Mouse (Mus musculus) lung, embryonic 14.5 days (tissue): ENCODE measurements around the gene Gm20425. TPM values are rescaled to one million over a fixed set of nuclear protein-coding genes. Genes with fewer than 3 reads are reported as not detected.

ENCODE experiments used
- ATAC-seq: fragments of 200-750 bp; cut with Nextera tagmentation; 2 replicates; pipeline ENCODE4 v1.8.0; 2017; ENCODE audit warnings: mild to moderate bottlenecking, moderate TSS enrichment, moderate library complexity; ENCODE audit not compliant: insufficient read depth
- DNase-seq: peaks from one replicate; pipeline ENCODE4 v3.0.0-alpha.2; 2015
- H3K27ac ChIP-seq: fragments of 300-500 bp; sonication (generic); 2 replicates; pipeline ENCODE4 v1.5.1; 2014; ENCODE audit warnings: low read depth, mild to moderate bottlenecking, moderate library complexity
- H3K27me3 ChIP-seq: fragments of 300-500 bp; sonication (generic); 2 replicates; pipeline ENCODE4 v1.6.1; 2014; ENCODE audit warnings: low read length, control low read depth; ENCODE audit not compliant: insufficient read depth
- H3K36me3 ChIP-seq: fragments of 300-500 bp; sonication (generic); 2 replicates; pipeline ENCODE4 v1.6.1; 2014; ENCODE audit warnings: control low read depth; ENCODE audit not compliant: insufficient read depth
- H3K4me1 ChIP-seq: fragments of 300-500 bp; sonication (generic); 2 replicates; pipeline ENCODE4 v1.6.1; 2014; ENCODE audit warnings: antibody characterized with exemption, control low read depth; ENCODE audit not compliant: insufficient read depth
- H3K4me2 ChIP-seq: fragments of 300-500 bp; sonication (generic); 2 replicates; pipeline ENCODE4 v1.6.1; 2014; ENCODE audit warnings: mild to moderate bottlenecking
- H3K4me3 ChIP-seq: fragments of 300-500 bp; sonication (generic); 2 replicates; pipeline ENCODE4 v1.5.1; 2014; ENCODE audit warnings: low read depth, low read length
- H3K9ac ChIP-seq: fragments of 300-500 bp; sonication (generic); 2 replicates; pipeline ENCODE4 v1.6.1; 2014
- H3K9me3 ChIP-seq: fragments of 300-500 bp; sonication (generic); 2 replicates; pipeline ENCODE4 v1.6.1; 2016; ENCODE audit warnings: low read depth, low read length, control low read depth
- CTCF ChIP-seq: IDR thresholded peaks from 2 replicates; pipeline ENCODE4 v1.5.1; 2016; ENCODE audit warnings: antibody characterized with exemption, low read depth
- WGBS: fragments of 180-500 bp; shearing (Covaris S2); extraction: QIAGEN DNeasy Blood & Tissue Kit; methylation state at CpG from one replicate; pipeline ENCODE4 v1.1.7; 2014; 5-methylcytosine and 5-hydroxymethylcytosine counted together
- polyA plus RNA-seq: library from polyadenylated mRNA; unstranded; fragments of >200 nt; fragmentation: Nextera tagmentation; extraction: Ambion mirVana; gene quantifications from 2 replicates; pipeline ENCODE4 v1.2.1, GENCODE M21; 2014

The Gm20425 gene
- polyA plus RNA-seq = 3.4 TPM in 1 of 2 replicates, not detected in the other

GRCm38 (mm10) chr9:103230151-103230951 lies at the start of gene Gm20425, which contains the start of gene Trf:
TSS of gene Gm20425 (minus strand) at chr9:103230307.
TSS of gene Trf (minus strand) at chr9:103230444.
- Histone ChIP-seq H3K4me2 (peak within 1 kb of the TSS; percentile 44), H3K36me3 (no peaks in the 10 kb centered on the region), H3K27ac (0 out of 2 replicates have a peak within 1 kb of the TSS, but pooled peaks have one; percentile 26), H3K9me3 (no peaks in the 10 kb centered on the region), H3K9ac (peak within 1 kb of the TSS; percentile 31; the same call in 1 of the 2 replicates), H3K4me3 (no peak within 1 kb of the TSS), H3K27me3 (no peaks in the 10 kb centered on the region), H3K4me1 (no peaks in the 10 kb centered on the region)
- DNase-seq = peak; percentile 52
- ATAC-seq = peak; percentile 59
- 29% methylated on average over 29 of the region's 29 CpGs for WGBS
- TF ChIP-seq CTCF = no peak

- DNase-seq (no peak), ATAC-seq (no peak)
- TF ChIP-seq CTCF = no peak
- Histone ChIP-seq H3K9ac (no peak overlapping the region), H3K36me3 (no peaks in the 10 kb centered on the region), H3K27me3 (no peaks in the 10 kb centered on the region), H3K9me3 (no peaks in the 10 kb centered on the region), H3K4me2 (no peak overlapping the region), H3K4me3 (no peak overlapping the region), H3K27ac (no peak overlapping the region), H3K4me1 (no peaks in the 10 kb centered on the region)
- WGBS = 69% methylated on average over 6 of the region's 6 CpGs
These were observed 46.8 kb upstream of the Gm20425 start for GRCm38 (mm10) chr9:103276876-103277275.

DNA sequence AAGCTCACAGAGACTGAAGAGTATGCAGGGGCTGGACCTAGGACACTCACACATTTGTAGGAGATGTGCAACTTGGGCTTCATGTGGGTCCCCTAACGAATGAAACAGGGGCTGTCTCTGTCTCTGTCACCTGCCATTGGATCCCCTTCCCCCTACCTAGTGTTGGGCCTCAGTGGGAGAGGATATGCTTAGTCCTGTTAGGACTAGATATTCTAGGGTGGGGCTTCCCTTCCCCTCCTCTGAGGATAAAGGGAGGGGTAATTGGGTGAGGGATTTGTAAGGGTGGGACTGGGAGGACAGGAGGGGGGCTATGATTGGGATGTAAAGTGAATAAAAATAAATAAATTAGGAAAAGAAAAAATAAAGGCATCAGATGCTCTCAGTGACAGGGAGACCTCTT lies 45.6 kb upstream of the Gm20425 start:
- DNase-seq = no peak
- Histone ChIP-seq H3K4me1 (no peaks in the 10 kb centered on the region), H3K4me3 (no peak overlapping the region), H3K36me3 (no peaks in the 10 kb centered on the region), H3K9me3 (no peaks in the 10 kb centered on the region), H3K27me3 (no peaks in the 10 kb centered on the region), H3K27ac (no peak overlapping the region), H3K9ac (no peak overlapping the region), H3K4me2 (no peak overlapping the region)
- ATAC-seq = no peak
- no peak for TF ChIP-seq CTCF
- 55% methylated on average over 1 of the region's 1 CpGs for WGBS

DNA sequence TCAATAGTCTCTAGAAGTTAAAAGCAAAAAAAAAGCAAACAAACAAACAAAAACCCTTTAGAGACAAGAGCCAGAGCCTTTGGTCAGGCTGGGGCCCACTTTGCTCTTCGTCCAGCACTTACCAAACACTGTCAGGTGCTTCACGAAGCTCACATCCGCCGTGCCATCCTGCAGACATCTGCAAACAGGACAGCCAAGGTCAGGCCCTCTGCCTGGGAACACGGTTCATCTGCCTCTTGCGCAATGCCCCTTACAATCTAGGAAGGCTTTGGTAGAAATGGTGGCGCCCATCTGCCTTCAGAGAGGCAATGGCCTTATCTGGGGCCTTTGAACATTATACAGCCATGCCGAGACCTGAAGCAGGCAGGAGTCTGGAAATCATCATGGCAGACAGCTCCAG lies 44.7 kb upstream of the Gm20425 start:
- H3K9ac ChIP-seq = no peak overlapping the region
- DNase-seq = no peak
- H3K27ac ChIP-seq = no peak overlapping the region
- H3K9me3 ChIP-seq = no peaks in the 10 kb centered on the region
- H3K4me1 ChIP-seq = no peaks in the 10 kb centered on the region
- H3K4me2 ChIP-seq = no peak overlapping the region
- no peak overlapping the region for H3K4me3 ChIP-seq
- no peak for ATAC-seq
- no peaks in the 10 kb centered on the region for H3K36me3 ChIP-seq
- 63% methylated on average over 8 of the region's 8 CpGs for WGBS
- no peak for TF ChIP-seq CTCF
- no peaks in the 10 kb centered on the region for H3K27me3 ChIP-seq

DNA sequence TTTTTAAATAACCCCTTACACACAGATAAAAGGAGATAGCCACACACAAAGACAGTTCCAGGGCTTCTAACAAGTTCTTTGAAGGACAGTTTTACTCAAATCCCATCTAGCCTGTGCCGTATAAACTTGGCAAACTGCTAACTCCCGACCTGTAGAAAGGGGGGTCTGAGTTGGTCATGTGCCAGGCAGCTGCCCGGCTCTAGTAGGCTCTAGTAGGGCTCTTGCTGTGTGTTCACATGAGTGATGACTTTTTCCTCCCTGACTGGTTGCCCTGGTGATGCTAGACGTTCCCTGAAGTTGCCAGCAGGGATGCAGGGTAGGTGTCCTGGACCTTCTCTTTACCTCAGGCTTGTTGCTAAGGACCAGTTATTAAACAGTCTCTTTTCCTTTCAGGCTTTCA lies 41.0 kb upstream of the Gm20425 start:
- H3K9ac ChIP-seq = no peak overlapping the region
- DNase-seq (peak; percentile 16), ATAC-seq (no peak)
- H3K4me1 ChIP-seq = no peaks in the 10 kb centered on the region
- WGBS = 3% methylated on average over 4 of the region's 4 CpGs
- no peak overlapping the region for H3K27ac ChIP-seq
- TF ChIP-seq CTCF = no peak
- no peak overlapping the region for H3K4me3 ChIP-seq
- H3K36me3 ChIP-seq = no peaks in the 10 kb centered on the region
- no peak overlapping the region for H3K4me2 ChIP-seq
- no peaks in the 10 kb centered on the region for H3K9me3 ChIP-seq
- no peaks in the 10 kb centered on the region for H3K27me3 ChIP-seq

GRCm38 (mm10) chr9:103265778-103266177 lies 35.7 kb upstream of the Gm20425 start:
- Histone ChIP-seq H3K36me3 (no peaks in the 10 kb centered on the region), H3K4me1 (no peaks in the 10 kb centered on the region), H3K27me3 (no peaks in the 10 kb centered on the region), H3K4me2 (no peak overlapping the region), H3K4me3 (no peak overlapping the region), H3K9me3 (no peaks in the 10 kb centered on the region), H3K9ac (no peak overlapping the region), H3K27ac (no peak overlapping the region)
- 0 out of 2 replicates have a peak, but pooled peaks have one; percentile 14 for TF ChIP-seq CTCF
- DNase-seq = no peak
- 87% methylated on average over 4 of the region's 4 CpGs for WGBS
- no peak for ATAC-seq

GRCm38 (mm10) chr9:103252906-103253305 lies 22.8 kb upstream of the Gm20425 start:
- H3K4me3 ChIP-seq = no peak overlapping the region
- H3K27me3 ChIP-seq = no peaks in the 10 kb centered on the region
- no peak for TF ChIP-seq CTCF
- no peak overlapping the region for H3K9ac ChIP-seq
- no peak overlapping the region for H3K27ac ChIP-seq
- H3K4me1 ChIP-seq = no peaks in the 10 kb centered on the region
- 75% methylated on average over 5 of the region's 5 CpGs for WGBS
- peaks cover 4% of the 10 kb centered on the region; the same call in 1 of the 2 replicates for H3K9me3 ChIP-seq
- no peak for ATAC-seq
- H3K36me3 ChIP-seq = no peaks in the 10 kb centered on the region
- no peak overlapping the region for H3K4me2 ChIP-seq
- no peak for DNase-seq
